Mouse (Mus musculus) CD4-positive, CD25-positive, alpha-beta regulatory T cell, adult 4 months (primary cell): ENCODE data around the gene Crtac1. TPM values are rescaled to one million over a fixed set of nuclear protein-coding genes. Genes with fewer than 3 reads are reported as not detected.

Source experiments
- ATAC-seq: one replicate; pipeline ENCODE4 v1.8.0; 2017
- polyA plus RNA-seq, 2 experiments: library from polyadenylated mRNA; unstranded; fragments of 100-300 nt; shearing (Covaris generic); gene quantifications; one replicate each; pipeline ENCODE4 v1.2.1; 2017

Gene Crtac1
- polyA plus RNA-seq, result not detected

- no peak for ATAC-seq
Observed at GRCm38 (mm10) chr19:42431485-42432190, at the start of gene Crtac1. TSS of gene Crtac1 (minus strand) at chr19:42431783.

GRCm38 (mm10) chr19:42478303-42478702, 46.7 kb upstream of the Crtac1 start:
- no peak for ATAC-seq

- no peak for ATAC-seq
Observed at GRCm38 (mm10) chr19:42477769-42478168, 46.2 kb upstream of the Crtac1 start.

- ATAC-seq, result no peak
Observed at GRCm38 (mm10) chr19:42472831-42473230, 41.2 kb upstream of the Crtac1 start.

GRCm38 (mm10) chr19:42471571-42471970, 40.0 kb upstream of the Crtac1 start:
- ATAC-seq, result no peak

- no peak for ATAC-seq
Observed at GRCm38 (mm10) chr19:42461851-42462250, 30.3 kb upstream of the Crtac1 start.

GRCm38 (mm10) chr19:42461353-42461752, 29.8 kb upstream of the Crtac1 start:
- no peak for ATAC-seq

- ATAC-seq, result no peak
Observed at GRCm38 (mm10) chr19:42459512-42459911, 27.9 kb upstream of the Crtac1 start.

- ATAC-seq, result no peak
Observed at GRCm38 (mm10) chr19:42454481-42455236, 23.1 kb upstream of the Crtac1 start.

- no peak for ATAC-seq
Observed at GRCm38 (mm10) chr19:42454006-42454405, 22.4 kb upstream of the Crtac1 start.

GRCm38 (mm10) chr19:42452539-42452938, 21.0 kb upstream of the Crtac1 start:
- ATAC-seq, result no peak

GRCm38 (mm10) chr19:42448539-42448938, 17.0 kb upstream of the Crtac1 start:
- no peak for ATAC-seq

- no peak for ATAC-seq
Observed at GRCm38 (mm10) chr19:42443887-42444409, 12.4 kb upstream of the Crtac1 start.

GRCm38 (mm10) chr19:42443266-42443665, 11.7 kb upstream of the Crtac1 start:
- ATAC-seq, result no peak

GRCm38 (mm10) chr19:42442246-42443197, 10.9 kb upstream of the Crtac1 start:
- ATAC-seq, result no peak

- no peak for ATAC-seq
Observed at GRCm38 (mm10) chr19:42440089-42440488, 8.5 kb upstream of the Crtac1 start.

- ATAC-seq, result no peak
Observed at GRCm38 (mm10) chr19:42439353-42439752, 7.8 kb upstream of the Crtac1 start.

GRCm38 (mm10) chr19:42435621-42436020, 4.0 kb upstream of the Crtac1 start:
- ATAC-seq, result no peak

GRCm38 (mm10) chr19:42432761-42433160, 1.2 kb upstream of the Crtac1 start:
- no peak for ATAC-seq

- ATAC-seq, result no peak
Observed at GRCm38 (mm10) chr19:42432191-42432590, 608 bp upstream of the Crtac1 start.

GRCm38 (mm10) chr19:42430981-42431380, 602 bp downstream of the Crtac1 start:
- ATAC-seq, result no peak

GRCm38 (mm10) chr19:42429410-42429809, 2.2 kb downstream of the Crtac1 start:
- no peak for ATAC-seq

GRCm38 (mm10) chr19:42425208-42425607, 6.4 kb downstream of the Crtac1 start:
- ATAC-seq, result no peak
